Mouse (Mus musculus) kidney, embryonic 14.5 days (tissue): Measurements from ENCODE around the gene Slc18b1. TPM values are rescaled to one million over a fixed set of nuclear protein-coding genes. Genes with fewer than 3 reads are reported as not detected.

Experiments
- ATAC-seq: fragments of 200-750 bp; cut with Nextera tagmentation; 2 replicates; pipeline ENCODE4 v1.8.0; 2017; ENCODE audit warnings: moderate number of reproducible peaks, mild to moderate bottlenecking, moderate TSS enrichment, moderate library complexity; ENCODE audit not compliant: low FRiP score, low TSS enrichment
- H3K27ac ChIP-seq: fragments of 300-500 bp; sonication (generic); 2 replicates; pipeline ENCODE4 v1.5.1; 2014; ENCODE audit warnings: low read depth, mild to moderate bottlenecking, low read length, moderate library complexity, mixed read lengths
- H3K27me3 ChIP-seq: fragments of 300-500 bp; sonication (generic); 2 replicates; pipeline ENCODE4 v1.6.1; 2014; ENCODE audit warnings: mild to moderate bottlenecking, low read length; ENCODE audit not compliant: control insufficient read depth, insufficient read depth
- H3K36me3 ChIP-seq: fragments of 300-500 bp; sonication (generic); 2 replicates; pipeline ENCODE4 v1.6.1; 2014; ENCODE audit warnings: low read length, mixed read lengths; ENCODE audit not compliant: control insufficient read depth, insufficient read depth
- H3K4me1 ChIP-seq: fragments of 300-500 bp; sonication (generic); 2 replicates; pipeline ENCODE4 v1.6.1; 2014; ENCODE audit warnings: low read length, mixed read lengths; ENCODE audit not compliant: control insufficient read depth, insufficient read depth
- H3K4me2 ChIP-seq: fragments of 300-500 bp; sonication (generic); replicated peaks from 2 replicates; pipeline ENCODE4 v1.6.1; 2014; ENCODE audit warnings: low read depth, mild to moderate bottlenecking, low read length
- H3K4me3 ChIP-seq: fragments of 300-500 bp; sonication (generic); 2 replicates; pipeline ENCODE4 v1.5.1; 2014; ENCODE audit warnings: mild to moderate bottlenecking, low read length
- H3K9ac ChIP-seq: fragments of 300-500 bp; sonication (generic); 2 replicates; pipeline ENCODE4 v1.6.1; 2014; ENCODE audit warnings: low read depth, mild to moderate bottlenecking, low read length, moderate library complexity
- H3K9me3 ChIP-seq: fragments of 300-500 bp; sonication (generic); 2 replicates; pipeline ENCODE4 v1.6.1; 2016; ENCODE audit warnings: low read length; ENCODE audit not compliant: control insufficient read depth
- WGBS: fragments of 180-500 bp; shearing (Covaris S2); extraction: QIAGEN DNeasy Blood & Tissue Kit; methylation state at CpG from one replicate; pipeline ENCODE4 v1.1.7; 2014; 5-methylcytosine and 5-hydroxymethylcytosine counted together
- polyA plus RNA-seq: library from polyadenylated mRNA; unstranded; fragments of >200 nt; fragmentation: Nextera tagmentation; extraction: Ambion mirVana; gene quantifications from 2 replicates; pipeline ENCODE4 v1.2.1, GENCODE M21; 2014

Gene Slc18b1
- polyA plus RNA-seq: 13.4 and 20.0 TPM in 2 replicates

GRCm38 (mm10) chr10:23796551-23797503 is at the start of gene Slc18b1:
Gene Slc18b1, plus strand, starts transcription at chr10:23796986.
- H3K36me3 ChIP-seq: peaks cover 3% of the 10 kb centered on the region; the same call in 1 of the 2 replicates
- ATAC-seq: peak; percentile 63
- peak within 1 kb of the TSS; percentile 72 for H3K4me2 ChIP-seq
- H3K27ac ChIP-seq: no peak within 1 kb of the TSS
- no peaks in the 10 kb centered on the region for H3K27me3 ChIP-seq
- H3K9ac ChIP-seq: peak within 1 kb of the TSS; percentile 78
- no peaks in the 10 kb centered on the region for H3K4me1 ChIP-seq
- WGBS: 6% methylated on average over 43 of the region's 43 CpGs
- H3K9me3 ChIP-seq: no peaks in the 10 kb centered on the region
- H3K4me3 ChIP-seq: peak within 1 kb of the TSS; percentile 65

DNA sequence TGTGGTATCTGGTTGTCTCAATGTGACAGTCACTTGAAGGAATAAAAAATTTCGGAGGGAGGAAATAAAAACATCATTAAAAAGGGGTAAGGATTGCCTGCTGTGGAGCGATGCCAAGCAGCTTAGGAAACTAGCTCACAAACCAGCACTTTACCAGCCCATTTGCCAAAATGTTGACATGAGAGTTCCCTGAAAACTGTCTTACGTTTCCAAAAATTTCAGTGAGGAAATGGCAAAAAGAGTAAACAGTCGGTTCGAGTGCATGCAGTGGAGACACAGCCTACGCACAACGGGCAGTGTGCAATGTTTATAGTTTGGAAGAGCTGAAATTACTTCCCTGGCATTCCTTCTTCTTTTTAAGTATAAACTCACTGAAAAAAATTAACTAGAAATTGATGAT is 42.6 kb upstream of the Slc18b1 start:
- Histone ChIP-seq H3K9me3 (no peaks in the 10 kb centered on the region), H3K4me3 (no peak overlapping the region), H3K36me3 (no peaks in the 10 kb centered on the region), H3K27me3 (no peaks in the 10 kb centered on the region), H3K9ac (no peak overlapping the region), H3K4me2 (no peak overlapping the region), H3K27ac (no peak overlapping the region), H3K4me1 (no peaks in the 10 kb centered on the region)
- ATAC-seq: no peak
- 76% methylated on average over 7 of the region's 7 CpGs for WGBS

GRCm38 (mm10) chr10:23777288-23777945 is 19.4 kb upstream of the Slc18b1 start:
- H3K4me2 ChIP-seq: no peak overlapping the region
- no peaks in the 10 kb centered on the region for H3K27me3 ChIP-seq
- H3K9me3 ChIP-seq: no peaks in the 10 kb centered on the region
- no peaks in the 10 kb centered on the region for H3K4me1 ChIP-seq
- ATAC-seq: peak; percentile 34; the same call in 1 of the 2 replicates
- no peak overlapping the region for H3K27ac ChIP-seq
- 36% methylated on average over 5 of the region's 5 CpGs for WGBS
- peaks cover 7% of the 10 kb centered on the region; the same call in 1 of the 2 replicates for H3K36me3 ChIP-seq
- no peak overlapping the region for H3K4me3 ChIP-seq
- no peak overlapping the region for H3K9ac ChIP-seq

DNA sequence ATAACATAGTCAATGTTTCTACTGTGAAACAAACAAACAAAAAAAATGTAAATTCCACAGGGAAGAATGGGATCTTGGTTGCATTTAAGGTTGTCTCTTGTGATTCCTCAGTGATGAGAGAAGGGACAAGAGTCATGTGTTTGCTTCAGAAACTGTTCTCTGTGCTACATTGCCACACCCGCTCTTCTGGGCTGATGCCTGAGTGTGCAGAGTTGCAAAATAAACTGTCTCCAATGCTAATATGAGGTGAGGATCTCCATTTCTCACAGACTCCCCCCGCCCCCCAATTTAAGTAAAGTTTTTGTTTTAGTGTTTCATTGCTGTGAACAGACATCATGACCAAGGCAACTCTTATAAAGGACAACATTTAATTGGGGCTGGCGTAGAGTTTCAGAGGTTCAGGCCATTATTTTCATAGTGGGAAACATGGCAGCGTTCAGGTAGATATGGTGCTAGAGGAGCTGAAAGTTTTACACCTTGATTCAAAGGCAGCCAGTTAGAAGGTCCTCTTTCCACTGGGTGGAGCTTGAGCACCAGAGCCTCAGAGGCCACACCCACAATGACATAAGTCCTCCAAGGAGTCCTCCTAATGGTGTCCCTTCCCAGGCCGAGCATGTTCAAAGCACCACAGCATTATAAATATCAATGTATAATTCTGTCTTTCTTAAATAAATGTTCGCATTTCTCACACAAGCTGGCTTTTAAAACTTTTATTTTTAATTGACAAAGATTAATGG is 16.1 kb upstream of the Slc18b1 start:
- H3K4me2 ChIP-seq: no peak overlapping the region
- 80% methylated on average over 6 of the region's 6 CpGs for WGBS
- H3K4me3 ChIP-seq: no peak overlapping the region
- no peaks in the 10 kb centered on the region for H3K9me3 ChIP-seq
- peaks cover 11% of the 10 kb centered on the region for H3K4me1 ChIP-seq
- H3K27me3 ChIP-seq: no peaks in the 10 kb centered on the region
- no peak overlapping the region for H3K9ac ChIP-seq
- H3K27ac ChIP-seq: no peak overlapping the region
- no peak for ATAC-seq
- H3K36me3 ChIP-seq: peaks cover 36% of the 10 kb centered on the region

- Histone ChIP-seq H3K9ac (no peak overlapping the region), H3K4me1 (peaks cover 15% of the 10 kb centered on the region), H3K36me3 (peaks cover 39% of the 10 kb centered on the region), H3K27ac (no peak overlapping the region), H3K4me3 (no peak overlapping the region), H3K4me2 (no peak overlapping the region), H3K9me3 (no peaks in the 10 kb centered on the region), H3K27me3 (no peaks in the 10 kb centered on the region)
- WGBS: 86% methylated on average over 11 of the region's 11 CpGs
- ATAC-seq: no peak
Observed at GRCm38 (mm10) chr10:23781760-23782735, 14.7 kb upstream of the Slc18b1 start.

GRCm38 (mm10) chr10:23782855-23783492 is 13.8 kb upstream of the Slc18b1 start:
- no peak overlapping the region for H3K9ac ChIP-seq
- H3K4me2 ChIP-seq: no peak overlapping the region
- 33% methylated on average over 2 of the region's 2 CpGs for WGBS
- no peak overlapping the region for H3K4me3 ChIP-seq
- H3K4me1 ChIP-seq: peaks cover 15% of the 10 kb centered on the region
- no peak overlapping the region for H3K27ac ChIP-seq
- H3K9me3 ChIP-seq: no peaks in the 10 kb centered on the region
- ATAC-seq: no peak
- H3K27me3 ChIP-seq: no peaks in the 10 kb centered on the region
- peaks cover 39% of the 10 kb centered on the region for H3K36me3 ChIP-seq

DNA sequence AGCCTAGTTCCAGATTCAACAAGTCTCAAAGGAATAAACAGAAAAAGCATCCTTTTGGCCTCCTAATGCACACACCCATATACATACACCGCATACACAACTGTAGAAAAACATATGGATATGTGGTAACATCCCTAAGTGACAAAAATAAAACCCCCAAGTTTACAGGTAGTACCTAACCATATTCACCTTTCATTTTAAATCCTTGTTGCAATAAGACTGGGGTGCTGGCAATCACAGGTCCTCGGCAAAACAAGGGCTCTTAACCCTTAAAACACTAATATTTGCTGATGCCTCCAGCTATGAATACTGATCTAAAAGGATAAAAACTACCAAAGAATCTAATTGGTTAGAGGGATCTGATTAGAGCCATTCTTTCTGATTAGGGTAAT is 13.3 kb upstream of the Slc18b1 start:
- H3K27ac ChIP-seq: no peak overlapping the region
- no peak for ATAC-seq
- H3K36me3 ChIP-seq: peaks cover 39% of the 10 kb centered on the region
- no peaks in the 10 kb centered on the region for H3K27me3 ChIP-seq
- WGBS: 33% methylated on average over 2 of the region's 2 CpGs
- H3K4me3 ChIP-seq: no peak overlapping the region
- no peak overlapping the region for H3K9ac ChIP-seq
- H3K4me1 ChIP-seq: peaks cover 19% of the 10 kb centered on the region
- no peaks in the 10 kb centered on the region for H3K9me3 ChIP-seq
- no peak overlapping the region for H3K4me2 ChIP-seq
